In the genomic region with DNA sequence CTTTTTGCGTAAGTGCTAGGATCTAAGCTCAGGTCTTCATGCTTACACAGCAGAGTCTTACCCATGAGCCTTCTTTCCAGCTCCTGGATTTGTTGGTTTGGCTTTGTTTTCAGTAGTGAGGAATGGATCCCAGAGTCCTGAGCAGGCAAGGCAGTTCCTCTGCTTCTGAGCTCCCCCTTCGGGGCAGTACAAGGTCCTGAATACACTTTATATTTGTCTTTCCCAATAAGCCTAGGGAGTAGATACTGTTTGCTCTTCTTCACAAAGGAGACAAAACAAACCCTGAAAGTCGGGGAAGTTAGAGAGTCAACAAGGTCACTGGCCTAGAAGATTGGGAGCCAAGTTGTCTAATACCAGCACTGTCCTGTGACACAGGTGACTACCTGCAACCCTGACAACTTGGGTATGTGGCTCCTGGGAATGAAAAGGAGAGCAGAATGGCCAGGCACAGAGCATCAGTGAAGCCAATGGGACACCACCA, we compare ENCODE assay signal across 15 mouse cellular contexts. TPM values are rescaled to one million over a fixed set of nuclear protein-coding genes. Genes with fewer than 3 reads are reported as not detected.
"Had no signal": no experiment of that assay in that cellular context is flagged by ENCODE, and none has a peak within 500 bp of the region (broad histone marks: within the 10 kb centered on the region; RNA-seq: fewer than 3 reads in every experiment).

No protein-coding gene starts in this region.

- ATAC-seq: intestine, embryonic 16.5 days; midbrain, embryonic 15.5 days had no signal

- DNase-seq: kidney, postnatal 14 days; left cerebral cortex, postnatal 4 days; lung, embryonic 14.5 days; lung, postnatal 4 days; right cerebral cortex, postnatal 14 days; thymus, postnatal 36 days had no signal

- H3K4me3 ChIP-seq: midbrain, embryonic 10.5 days; midbrain, embryonic 15.5 days; neural tube, embryonic 12.5 days; stomach, embryonic 15.5 days had no signal

- H3K9me3 ChIP-seq: midbrain, embryonic 10.5 days; midbrain, embryonic 15.5 days; neural tube, embryonic 12.5 days; stomach, embryonic 15.5 days had no signal

- H3K9ac ChIP-seq: lung, embryonic 14.5 days; midbrain, embryonic 15.5 days; neural tube, embryonic 12.5 days; stomach, embryonic 15.5 days had no signal

- H3K27me3 ChIP-seq: midbrain, embryonic 15.5 days; neural tube, embryonic 12.5 days; stomach, embryonic 15.5 days had no signal

- H3K4me2 ChIP-seq: lung, embryonic 14.5 days; midbrain, embryonic 15.5 days; neural tube, embryonic 12.5 days; stomach, embryonic 15.5 days had no signal

- H3K27ac ChIP-seq: midbrain, embryonic 10.5 days; midbrain, embryonic 15.5 days; neural tube, embryonic 12.5 days; stomach, embryonic 15.5 days had no signal

- H3K36me3 ChIP-seq: midbrain, embryonic 10.5 days; midbrain, embryonic 15.5 days; neural tube, embryonic 12.5 days; stomach, embryonic 15.5 days had no signal

RNA-seq across cellular contexts. Expression of a gene that starts 15.3 kb away (rescaled TPM):
- total RNA-seq: megakaryocyte, adult 5-6 weeks; monocyte, adult 5-6 weeks; neutrophil, adult 5-6 weeks had no signal

RNA-seq across cellular contexts. Expression of a gene that starts 56.6 kb away (rescaled TPM):
- total RNA-seq: left cerebral cortex, postnatal 10 days; monocyte, adult 5-6 weeks; neutrophil, adult 5-6 weeks had no signal
- polyA plus RNA-seq: lung, embryonic 14.5 days; midbrain, embryonic 10.5 days; midbrain, embryonic 15.5 days had no signal
